Mouse (Mus musculus): Measurements from ENCODE around the gene Arsb.
A peak's percentile ranks its signal among the peaks of the same experiment; 100 is the strongest.

Gene Arsb

DNA sequence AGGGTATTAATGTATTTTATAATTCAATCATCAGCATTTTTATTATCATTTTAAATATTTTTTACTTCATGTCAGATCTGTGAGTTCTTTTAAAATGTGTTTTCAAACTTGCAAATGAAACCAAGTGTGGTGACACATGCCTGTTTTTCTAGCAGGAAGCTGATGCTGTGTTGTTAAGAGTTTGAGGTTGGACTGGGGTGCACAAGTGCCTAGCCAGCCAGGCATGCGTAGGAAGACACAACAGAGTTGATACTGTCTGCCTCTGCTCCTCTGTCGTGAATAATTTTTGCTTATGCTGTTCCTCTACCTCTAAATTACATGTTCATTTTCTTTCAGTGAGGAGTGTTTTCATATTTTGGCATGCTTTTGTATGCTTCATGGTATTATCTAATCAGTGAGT lies 122.7 kb downstream of the Arsb start:
- no peak for DNase-seq

DNA sequence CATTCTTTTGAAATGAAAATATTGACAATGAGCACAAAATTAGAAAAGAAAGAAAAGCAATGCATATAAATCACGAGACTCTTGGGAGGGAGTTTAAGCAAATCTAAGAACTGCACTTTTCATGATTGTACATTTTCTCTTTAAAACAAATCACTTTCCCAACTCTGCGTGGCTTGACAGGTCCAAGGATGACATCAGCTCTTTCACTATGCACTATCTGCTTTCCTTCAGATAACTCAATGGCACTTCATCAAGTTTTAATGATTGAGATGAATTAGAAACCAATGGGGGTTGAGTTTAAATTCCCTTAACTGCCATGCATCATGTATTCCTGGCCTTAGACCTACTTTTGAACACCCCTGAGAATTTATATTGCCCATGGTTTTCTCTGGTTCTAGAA lies 124.0 kb downstream of the Arsb start:
- no peak for DNase-seq

DNA sequence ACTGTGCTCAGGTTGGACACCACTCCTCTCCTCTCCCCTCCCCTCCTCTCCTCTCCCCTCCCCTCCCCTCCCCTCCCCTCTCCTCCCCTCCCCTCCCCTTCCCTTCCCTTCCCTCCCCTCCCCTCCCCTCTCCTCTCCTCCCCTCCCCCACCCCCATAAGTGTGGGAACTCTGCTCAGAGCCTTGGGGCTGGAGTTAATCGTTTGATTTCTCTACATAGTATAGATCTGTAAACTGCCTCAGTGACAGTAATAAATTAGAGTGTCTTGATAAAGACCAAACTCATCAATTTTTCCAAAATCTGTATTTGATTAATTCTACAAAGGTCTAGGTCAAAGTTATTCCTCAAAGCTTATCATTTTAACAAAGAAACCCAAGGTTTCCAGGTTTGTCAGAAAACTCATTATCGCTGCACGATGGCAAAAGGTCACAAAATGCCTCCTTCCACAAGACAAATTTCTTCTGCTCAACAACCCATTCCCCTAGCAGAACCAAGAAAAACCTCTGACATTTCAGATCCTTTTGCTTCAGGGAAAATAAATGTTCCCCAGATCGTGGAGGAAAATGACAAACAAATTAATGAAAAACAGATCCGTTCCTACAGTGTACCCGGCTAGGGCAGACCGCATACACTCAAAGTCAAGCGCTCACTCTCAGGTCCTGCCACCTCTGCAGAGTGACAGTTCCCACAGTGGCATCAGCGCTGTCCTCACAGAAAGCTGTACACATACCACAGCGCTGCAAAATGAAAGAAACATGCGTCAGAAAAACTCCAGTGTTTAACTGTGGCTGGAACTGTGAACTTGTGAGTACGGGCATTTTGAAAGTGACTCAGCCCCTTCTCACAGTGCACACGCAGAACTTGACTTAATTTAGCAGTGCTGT lies 126.8 kb downstream of the Arsb start:
- DNase-seq, result no peak

DNA sequence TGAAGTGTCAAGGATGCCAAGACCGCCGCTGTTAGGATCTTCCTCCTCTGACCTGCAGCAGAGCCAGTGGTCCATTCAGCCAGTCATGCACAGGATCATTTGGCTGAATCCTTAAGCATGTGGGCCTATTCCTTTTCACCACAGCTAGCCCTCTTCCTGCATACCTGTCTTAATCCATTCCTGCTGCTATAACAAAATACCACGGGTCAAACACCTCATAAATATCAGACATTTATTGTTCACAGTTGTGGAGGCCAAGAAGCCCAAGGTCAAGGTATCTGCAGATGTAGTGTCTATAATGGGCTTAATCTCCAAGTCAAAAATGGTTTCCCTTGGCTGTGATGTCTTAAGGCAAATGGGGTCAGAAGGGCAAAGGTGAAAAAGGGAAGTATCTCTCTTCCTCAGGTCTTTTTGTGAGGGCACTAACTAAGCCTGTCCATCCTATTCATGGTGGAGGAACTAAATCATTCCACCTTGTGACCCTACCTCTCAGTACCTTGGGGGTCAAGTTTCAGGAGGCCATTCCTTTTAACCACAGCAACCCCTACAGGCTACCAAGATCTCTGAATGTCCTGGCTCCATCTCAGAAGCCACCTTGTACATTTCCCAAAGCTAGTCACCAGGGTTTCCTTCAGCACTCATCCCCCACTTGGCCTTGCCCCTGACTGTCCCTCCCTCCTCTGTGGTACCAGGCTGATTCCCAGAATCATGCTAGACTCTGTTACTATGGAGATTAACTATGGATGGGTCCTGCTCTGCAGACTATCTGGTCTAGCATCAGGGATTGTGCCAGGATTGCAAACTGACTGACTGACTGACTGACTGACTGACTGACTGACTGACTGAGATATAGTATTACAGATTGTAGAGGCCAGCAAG lies 128.2 kb downstream of the Arsb start:
- DNase-seq, result no peak

DNA sequence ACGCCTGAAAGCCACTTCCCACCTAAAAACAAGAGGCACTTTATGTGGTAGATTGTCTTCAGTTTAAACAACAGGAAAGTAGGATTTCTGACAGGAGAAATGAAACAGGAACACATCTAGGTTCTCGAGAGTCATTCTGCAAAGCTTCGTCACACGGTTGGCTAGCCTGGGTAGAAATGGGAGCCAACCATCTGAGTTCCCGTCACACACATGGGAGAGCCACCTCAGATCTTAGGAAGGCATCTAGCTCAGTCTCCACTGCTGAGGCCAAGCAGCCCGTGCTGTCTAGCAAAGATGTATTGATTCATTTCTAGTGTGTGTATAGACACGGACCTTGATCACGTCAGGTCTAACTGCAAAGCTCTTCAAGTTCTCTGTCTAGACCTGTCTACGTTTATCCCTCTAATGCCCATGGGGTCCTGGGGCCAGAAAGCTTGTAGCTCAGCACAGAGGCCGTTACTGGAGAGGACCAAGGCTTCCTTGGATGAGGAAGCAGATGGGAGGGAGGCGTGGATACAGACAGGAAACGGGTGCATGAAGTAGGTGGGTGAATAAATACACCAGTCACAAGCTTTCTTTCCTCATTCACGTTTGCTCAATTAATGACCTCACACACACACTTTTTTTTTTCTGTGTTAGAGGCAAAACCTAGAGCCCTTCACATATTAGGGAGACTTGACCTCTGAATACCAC lies 129.7 kb downstream of the Arsb start:
- DNase-seq, result no peak

GRCm38 (mm10) chr13:93902126-93902525 lies 130.7 kb downstream of the Arsb start:
- DNase-seq, result no peak

- DNase-seq, result no peak
Observed at GRCm38 (mm10) chr13:93906552-93907245, 135.3 kb downstream of the Arsb start.

DNA sequence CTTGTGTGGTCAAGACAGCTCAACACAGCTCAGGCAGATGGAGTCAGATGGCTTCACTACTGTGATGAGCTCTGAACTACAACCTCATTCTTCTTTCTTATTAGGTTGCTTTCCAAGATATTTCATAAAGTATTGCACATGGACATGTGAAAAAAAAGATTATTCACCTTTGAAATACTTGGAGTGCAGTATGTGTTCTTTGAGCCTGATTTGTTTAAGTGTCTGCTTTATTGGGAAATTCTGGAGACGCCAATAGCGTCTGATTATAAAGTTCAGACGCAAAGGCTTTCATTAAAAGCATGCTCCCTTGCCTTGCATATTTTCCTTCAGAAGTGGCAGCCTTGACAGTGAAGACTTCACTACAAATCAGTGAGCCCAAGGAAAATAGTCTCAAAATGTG lies 136.5 kb downstream of the Arsb start:
- DNase-seq, result no peak

GRCm38 (mm10) chr13:93909847-93910246 lies 138.4 kb downstream of the Arsb start:
- no peak for DNase-seq

DNA sequence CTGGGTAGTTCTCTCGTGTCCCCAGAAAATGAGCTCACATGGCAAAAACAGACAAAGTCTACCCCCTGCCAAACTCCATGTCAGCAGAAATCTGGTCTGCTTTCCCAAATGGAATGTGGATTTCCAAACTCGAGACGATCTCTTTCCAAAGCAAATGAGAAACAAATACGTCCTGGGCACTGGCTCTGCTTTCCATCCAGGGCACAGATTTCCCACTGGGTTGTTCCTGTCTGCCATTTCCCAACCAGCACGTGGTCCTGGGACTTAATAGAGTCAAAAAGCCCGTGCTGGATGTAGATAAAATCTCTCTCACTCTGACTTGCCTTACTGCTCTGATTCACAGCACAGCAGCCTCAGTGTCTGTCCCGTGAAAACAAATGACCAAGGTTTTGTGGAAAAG lies 139.6 kb downstream of the Arsb start:
- DNase-seq, result peak; percentile 15 to 28

- DNase-seq, result no peak
Observed at GRCm38 (mm10) chr13:93912326-93912915, 141.0 kb downstream of the Arsb start.

DNA sequence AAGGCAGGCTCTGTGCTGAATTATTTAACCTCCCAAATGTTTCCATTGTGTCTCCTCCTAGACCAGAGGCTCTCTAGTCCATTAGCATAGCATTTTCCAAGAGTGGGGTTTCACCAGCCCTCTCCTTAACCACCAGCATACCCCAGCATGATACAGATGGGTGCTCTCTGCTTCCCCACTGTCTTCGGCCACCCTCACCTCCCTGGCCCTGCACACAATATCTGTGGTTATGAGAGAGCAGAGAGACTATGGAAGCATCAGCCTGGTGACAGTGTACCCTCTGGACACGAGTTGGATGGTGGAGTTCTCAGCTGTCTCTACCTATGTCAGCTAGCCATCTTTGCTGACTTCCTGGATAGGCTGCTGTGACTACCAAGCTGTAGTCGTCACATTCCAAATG lies 142.8 kb downstream of the Arsb start:
- DNase-seq, result no peak

DNA sequence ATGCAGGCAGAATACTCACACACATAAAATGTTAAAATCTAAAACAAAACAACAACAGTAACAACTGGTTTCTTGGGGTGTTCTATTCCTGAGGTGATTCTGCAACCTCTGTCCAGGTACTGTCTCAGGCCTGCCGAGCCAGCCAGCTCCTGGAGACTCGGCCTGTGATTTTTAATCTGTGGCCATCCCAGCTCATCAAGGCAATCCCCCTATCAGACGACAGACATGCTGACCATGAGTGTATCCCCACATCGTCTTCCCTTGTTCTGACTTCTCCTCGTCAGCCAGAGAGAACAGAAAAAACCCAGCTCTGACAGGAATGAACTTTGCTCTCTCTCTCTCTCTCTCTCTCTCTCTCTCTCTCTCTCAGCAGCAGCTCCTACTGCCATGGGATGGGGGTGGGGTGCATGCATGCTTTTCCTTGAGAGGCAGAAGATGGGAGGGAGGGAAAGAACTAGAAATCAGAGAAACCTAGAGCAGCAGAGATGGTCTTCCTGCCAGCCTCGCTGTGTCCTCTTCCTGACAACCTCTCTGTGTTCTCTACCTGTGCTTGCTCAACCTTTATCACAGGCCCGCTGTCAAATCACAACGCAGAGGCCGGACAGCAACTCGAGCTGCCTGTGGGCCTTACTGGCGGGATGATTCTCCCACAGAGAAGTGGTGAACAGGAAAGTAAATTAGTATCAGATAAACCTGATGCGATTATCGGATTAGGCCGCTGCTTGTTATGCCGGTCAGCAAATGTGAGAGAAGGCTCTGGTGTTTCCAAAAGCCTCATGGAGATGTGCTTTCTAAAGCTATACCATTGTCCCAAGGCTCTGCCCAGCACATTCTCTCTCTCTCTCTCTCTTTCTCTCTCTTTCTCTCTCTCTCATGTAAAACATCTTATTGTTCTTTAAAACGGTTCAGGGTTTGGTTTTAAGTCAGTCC lies 144.5 kb downstream of the Arsb start:
- DNase-seq, result no peak

- no peak for DNase-seq
Observed at GRCm38 (mm10) chr13:93919536-93919935, 148.1 kb downstream of the Arsb start.

GRCm38 (mm10) chr13:93920080-93920785 lies 148.8 kb downstream of the Arsb start:
- no peak for DNase-seq

DNA sequence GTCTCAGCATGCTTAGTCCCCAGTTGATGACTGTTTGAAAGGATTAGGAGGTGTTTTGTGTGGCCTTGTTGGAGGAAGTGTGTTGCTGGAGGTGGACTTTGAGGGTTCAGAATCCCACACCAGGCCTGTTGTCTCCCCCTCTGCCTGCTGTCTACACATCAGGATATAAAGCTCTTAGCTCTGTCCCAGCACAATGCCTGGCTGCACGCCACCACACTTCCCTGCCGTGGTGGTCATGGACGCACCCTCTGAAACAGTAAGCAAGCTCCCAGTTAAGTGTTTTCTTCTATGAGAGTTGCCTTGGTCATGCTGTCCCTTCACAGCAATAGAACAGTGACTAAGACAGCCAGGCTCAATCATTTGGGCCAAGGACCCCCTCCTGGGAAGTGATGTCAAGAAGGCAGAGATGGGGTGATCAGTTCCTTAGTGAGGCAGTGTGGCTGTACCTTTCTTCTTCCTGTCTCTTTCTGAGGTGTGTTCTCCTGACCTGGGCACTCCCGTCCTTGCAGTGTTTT lies 149.4 kb downstream of the Arsb start:
- no peak for DNase-seq

DNA sequence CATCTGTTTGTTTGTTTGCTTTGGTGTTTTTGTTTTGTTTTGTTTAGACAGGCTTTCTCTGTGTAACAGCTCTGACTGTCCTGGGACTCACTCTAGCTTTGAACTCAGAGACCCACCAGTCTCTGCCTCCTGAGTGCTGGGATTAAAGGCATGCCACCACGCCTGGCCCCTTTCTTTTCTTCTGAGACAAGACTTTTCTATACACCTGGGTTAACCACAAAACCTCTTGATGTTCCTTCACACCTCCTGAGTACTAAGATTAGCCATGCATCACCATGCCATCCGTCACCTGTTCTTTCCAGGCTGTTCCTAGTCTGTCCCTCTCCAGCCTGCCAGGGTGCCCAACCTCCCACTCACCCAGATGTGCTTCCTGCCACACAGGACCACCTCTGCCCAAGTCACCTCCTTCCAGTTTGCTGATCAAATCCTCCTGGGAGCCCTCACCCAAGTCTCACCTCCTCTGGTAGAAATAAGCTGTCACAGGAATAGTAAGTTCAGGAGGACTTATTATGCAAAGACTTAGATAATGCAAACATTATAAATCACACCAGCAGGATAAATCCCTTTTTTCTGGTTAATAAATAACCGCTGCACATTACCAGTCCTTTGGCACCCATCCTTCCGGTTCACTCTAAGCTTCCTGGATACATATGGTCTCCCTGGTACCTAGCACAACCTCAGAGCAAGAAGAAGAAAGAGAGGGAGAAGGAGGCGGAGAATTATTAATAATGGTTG lies 150.6 kb downstream of the Arsb start:
- no peak for DNase-seq

DNA sequence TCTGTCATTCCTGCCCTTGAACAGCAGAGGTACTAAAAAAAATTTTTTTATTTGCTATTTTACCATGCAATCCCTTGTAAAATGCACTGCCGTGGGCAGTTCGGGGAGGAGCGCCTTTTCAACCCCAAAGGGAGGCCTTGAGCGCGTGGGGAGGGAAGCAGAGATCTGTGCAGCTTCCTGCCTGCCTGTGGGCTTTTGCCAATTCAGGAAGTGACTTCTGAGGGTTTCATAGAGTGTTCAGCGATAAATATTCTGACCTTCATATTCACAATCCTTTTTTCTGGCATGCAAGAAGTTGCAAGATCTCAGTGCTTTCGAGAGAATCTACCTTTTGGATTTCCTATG lies 151.1 kb downstream of the Arsb start:
- DNase-seq, result no peak

- no peak for DNase-seq
Observed at GRCm38 (mm10) chr13:93924735-93925432, 153.5 kb downstream of the Arsb start.

Data from cerebellum, postnatal 36 days (tissue).